Mouse (Mus musculus) telencephalon, adult 2 months (tissue): ENCODE measurements around the gene Selenof.
"Not testable (repeated sequence)": the region's sequence is repeated elsewhere in the genome, so short reads cannot be mapped to it uniquely, and the experiment has no call there.

ENCODE experiments used
- DNase-seq: peaks from one replicate; pipeline ENCODE4 v3.0.0-alpha.2; 2011; ENCODE audit warnings: low read depth, low spot score

The Selenof gene

GRCm38 (mm10) chr3:144597790-144598467 is 27.8 kb downstream of the Selenof start:
- no peak for DNase-seq

GRCm38 (mm10) chr3:144602413-144602812 is 32.3 kb downstream of the Selenof start:
- no peak for DNase-seq

- no peak for DNase-seq
These were observed 32.7 kb downstream of the Selenof start for GRCm38 (mm10) chr3:144602819-144603218.

GRCm38 (mm10) chr3:144603558-144603957 is 33.5 kb downstream of the Selenof start:
- no peak for DNase-seq

- DNase-seq, result no peak
These were observed 34.1 kb downstream of the Selenof start for GRCm38 (mm10) chr3:144604205-144604604.

- not testable (repeated sequence) for DNase-seq
These were observed 35.7 kb downstream of the Selenof start for GRCm38 (mm10) chr3:144605811-144606210.

GRCm38 (mm10) chr3:144606449-144606848 is 36.3 kb downstream of the Selenof start:
- DNase-seq, result no peak

GRCm38 (mm10) chr3:144608090-144608489 is 38.0 kb downstream of the Selenof start:
- no peak for DNase-seq

- DNase-seq, result no peak
These were observed 40.7 kb downstream of the Selenof start for GRCm38 (mm10) chr3:144610759-144611158.

- DNase-seq, result no peak
These were observed 41.6 kb downstream of the Selenof start for GRCm38 (mm10) chr3:144611626-144612271.

- no peak for DNase-seq
These were observed 42.3 kb downstream of the Selenof start for GRCm38 (mm10) chr3:144612382-144612781.

- DNase-seq, result no peak
These were observed 44.2 kb downstream of the Selenof start for GRCm38 (mm10) chr3:144614277-144614676.

GRCm38 (mm10) chr3:144614698-144615097 is 44.6 kb downstream of the Selenof start:
- DNase-seq, result no peak

- DNase-seq, result no peak
These were observed 45.4 kb downstream of the Selenof start for GRCm38 (mm10) chr3:144615459-144615858.

GRCm38 (mm10) chr3:144616654-144617425 is 46.7 kb downstream of the Selenof start:
- DNase-seq, result peak; percentile 46

GRCm38 (mm10) chr3:144617633-144618180 is 47.6 kb downstream of the Selenof start:
- DNase-seq, result no peak

GRCm38 (mm10) chr3:144622930-144623612 is 53.0 kb downstream of the Selenof start:
- DNase-seq, result no peak

GRCm38 (mm10) chr3:144625691-144626090 is 55.6 kb downstream of the Selenof start:
- DNase-seq, result no peak

- no peak for DNase-seq
These were observed 58.2 kb downstream of the Selenof start for GRCm38 (mm10) chr3:144628005-144628914.

- DNase-seq, result no peak
These were observed 58.8 kb downstream of the Selenof start for GRCm38 (mm10) chr3:144628915-144629230.

GRCm38 (mm10) chr3:144635236-144635635 is 65.1 kb downstream of the Selenof start:
- DNase-seq, result no peak
